Mouse (Mus musculus) liver, postnatal 0 days (tissue): ENCODE data around the gene Trmt2a. TPM values are rescaled to one million over a fixed set of nuclear protein-coding genes. Genes with fewer than 3 reads are reported as not detected.
A peak's percentile ranks its signal among the peaks of the same experiment; 100 is the strongest.

Experiments
- ATAC-seq: fragments of 200-750 bp; cut with Nextera tagmentation; 2 replicates; pipeline ENCODE4 v1.8.0; 2017; ENCODE audit warnings: mild to moderate bottlenecking, moderate library complexity
- DNase-seq: peaks from one replicate; pipeline ENCODE4 v3.0.0-alpha.2; 2016
- H3K27ac ChIP-seq: fragments of 300-500 bp; sonication (generic); 2 replicates; pipeline ENCODE4 v1.5.1; 2014; ENCODE audit warnings: antibody characterized with exemption, moderate library complexity, mild to moderate bottlenecking, low read depth
- H3K27me3 ChIP-seq: fragments of 300-500 bp; sonication (generic); 2 replicates; pipeline ENCODE4 v1.6.1; 2014; ENCODE audit warnings: low read length, control low read depth, mixed read lengths; ENCODE audit not compliant: insufficient read depth
- H3K36me3 ChIP-seq: fragments of 300-500 bp; sonication (generic); replicated peaks from 2 replicates; pipeline ENCODE4 v1.6.1; 2014; ENCODE audit warnings: mild to moderate bottlenecking, control low read depth, low read length, moderate library complexity, mixed read lengths; ENCODE audit not compliant: insufficient read depth
- H3K4me1 ChIP-seq: fragments of 300-500 bp; sonication (generic); 2 replicates; pipeline ENCODE4 v1.6.1; 2014; ENCODE audit warnings: antibody characterized with exemption, mild to moderate bottlenecking, control low read depth; ENCODE audit not compliant: insufficient read depth
- H3K4me2 ChIP-seq: fragments of 300-500 bp; sonication (generic); 2 replicates; pipeline ENCODE4 v1.6.1; 2014; ENCODE audit warnings: low read depth, mild to moderate bottlenecking, low read length, moderate library complexity, mixed read lengths
- H3K4me3 ChIP-seq: fragments of 300-500 bp; sonication (generic); 2 replicates; pipeline ENCODE4 v1.5.1; 2014; ENCODE audit warnings: low read depth, low read length
- H3K9ac ChIP-seq: fragments of 300-500 bp; sonication (generic); replicated peaks from 2 replicates; pipeline ENCODE4 v1.6.1; 2014; ENCODE audit warnings: mild to moderate bottlenecking, moderate library complexity
- H3K9me3 ChIP-seq: fragments of 300-500 bp; sonication (generic); 2 replicates; pipeline ENCODE4 v1.6.1; 2016; ENCODE audit warnings: mild to moderate bottlenecking, control low read depth, low read length, mixed read lengths
- CTCF ChIP-seq: sonication (generic); IDR thresholded peaks from 2 replicates; pipeline ENCODE4 v1.5.1; 2016; ENCODE audit warnings: antibody characterized with exemption, low read depth
- EP300 ChIP-seq: IDR thresholded peaks from 2 replicates; pipeline ENCODE4 v1.6.1; 2016; ENCODE audit warnings: antibody characterized with exemption, low read depth, mild to moderate bottlenecking
- WGBS: fragments of 180-500 bp; shearing (Covaris S2); extraction: QIAGEN DNeasy Blood & Tissue Kit; methylation state at CpG from one replicate; pipeline ENCODE4 v1.1.7; 2014; ENCODE audit not compliant: insufficient replicate concordance; 5-methylcytosine and 5-hydroxymethylcytosine counted together
- polyA plus RNA-seq: library from polyadenylated mRNA; unstranded; fragments of >200 nt; fragmentation: Nextera tagmentation; extraction: Ambion mirVana; gene quantifications from 2 replicates; pipeline ENCODE4 v1.2.1, GENCODE M21; 2015

Trmt2a gene
- polyA plus RNA-seq, 1 experiment from 2014 or later: 22.9 TPM

GRCm38 (mm10) chr16:18247521-18248399, 719 bp upstream of the Trmt2a start:
- Histone ChIP-seq H3K27me3 (no peaks in the 10 kb centered on the region), H3K9me3 (no peaks in the 10 kb centered on the region), H3K27ac (peak overlapping the region; percentile 92), H3K4me3 (peak overlapping the region; percentile 83), H3K9ac (peak overlapping the region; percentile 83), H3K4me1 (peaks cover 27% of the 10 kb centered on the region), H3K36me3 (peaks cover 56% of the 10 kb centered on the region), H3K4me2 (peak overlapping the region; percentile 83)
- peak; percentile 59 for DNase-seq
- ATAC-seq: no peak
- under 1% methylated on average over 33 of the region's 33 CpGs for WGBS
- TF ChIP-seq CTCF: no peak

DNA sequence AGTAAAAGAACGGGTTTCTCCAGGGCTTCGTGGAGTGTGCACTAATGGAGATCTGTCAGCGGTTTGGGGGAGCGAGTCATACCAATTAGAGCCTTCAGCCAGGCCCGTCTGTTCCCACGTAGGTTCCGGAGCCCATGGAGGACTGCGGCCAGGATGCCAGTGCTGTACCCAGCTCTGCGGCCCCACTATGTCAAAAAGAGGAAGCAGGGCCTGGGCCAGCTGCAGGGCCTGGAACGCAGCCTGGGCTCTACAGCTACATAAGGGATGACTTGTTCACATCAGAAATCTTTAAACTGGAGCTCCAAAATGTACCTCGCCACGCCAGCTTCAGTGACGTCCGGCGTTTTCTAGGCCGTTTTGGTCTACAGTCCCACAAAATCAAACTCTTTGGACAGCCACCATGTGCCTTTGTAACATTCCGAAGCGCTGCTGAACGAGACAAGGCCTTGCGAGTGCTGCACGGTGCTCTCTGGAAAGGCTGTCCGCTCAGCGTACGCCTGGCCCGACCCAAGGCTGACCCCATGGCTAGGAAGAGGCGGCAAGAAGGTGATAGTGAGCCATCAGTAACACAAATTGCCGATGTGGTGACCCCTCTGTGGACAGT, 987 bp downstream of the Trmt2a start:
- Histone ChIP-seq H3K9me3 (no peaks in the 10 kb centered on the region), H3K4me2 (peak overlapping the region; percentile 83), H3K4me3 (peak overlapping the region; percentile 83), H3K4me1 (peaks cover 27% of the 10 kb centered on the region), H3K36me3 (peaks cover 56% of the 10 kb centered on the region), H3K27me3 (no peaks in the 10 kb centered on the region), H3K27ac (peak overlapping the region; percentile 92), H3K9ac (peak overlapping the region; percentile 86)
- TF ChIP-seq EP300 (no peak), CTCF (no peak)
- WGBS: 1% methylated on average over 27 of the region's 27 CpGs
- peak; percentile 72 for DNase-seq
- ATAC-seq: peak; percentile 11

DNA sequence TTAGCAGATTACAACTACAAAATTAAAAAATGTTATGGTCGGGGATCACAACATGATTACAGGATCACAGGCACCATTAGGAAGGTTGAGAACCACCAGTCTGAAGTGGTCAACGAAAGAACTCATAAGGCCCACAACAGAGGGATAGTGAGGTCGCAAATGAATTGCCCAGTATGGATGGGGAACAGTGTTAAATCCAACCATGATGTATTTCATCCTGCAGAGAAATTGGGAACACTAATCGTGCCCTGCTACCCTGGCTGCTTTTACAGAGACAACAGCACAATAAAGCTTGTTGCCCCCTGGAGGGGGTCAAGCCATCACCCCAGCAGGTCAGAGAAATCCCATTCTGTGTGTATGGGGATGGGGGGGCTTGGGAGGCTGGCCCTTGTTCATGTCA, 1.8 kb downstream of the Trmt2a start:
- H3K4me2 ChIP-seq: peak overlapping the region; percentile 83
- ATAC-seq: no peak
- TF ChIP-seq CTCF (no peak), EP300 (no peak)
- peak overlapping the region; percentile 86 for H3K9ac ChIP-seq
- WGBS: 59% methylated on average over 4 of the region's 4 CpGs
- no peak for DNase-seq
- H3K36me3 ChIP-seq: peaks cover 53% of the 10 kb centered on the region
- no peaks in the 10 kb centered on the region for H3K9me3 ChIP-seq
- no peaks in the 10 kb centered on the region for H3K27me3 ChIP-seq
- H3K27ac ChIP-seq: no peak overlapping the region
- peak overlapping the region; percentile 83 for H3K4me3 ChIP-seq
- H3K4me1 ChIP-seq: peaks cover 27% of the 10 kb centered on the region

- H3K4me1 ChIP-seq: peaks cover 27% of the 10 kb centered on the region
- no peak overlapping the region for H3K27ac ChIP-seq
- H3K9ac ChIP-seq: peak overlapping the region; percentile 86; the same call in 1 of the 2 replicates
- no peak overlapping the region for H3K4me3 ChIP-seq
- DNase-seq (no peak), ATAC-seq (no peak)
- H3K9me3 ChIP-seq: no peaks in the 10 kb centered on the region
- H3K27me3 ChIP-seq: no peaks in the 10 kb centered on the region
- no peak for TF ChIP-seq EP300
- H3K4me2 ChIP-seq: peak overlapping the region; percentile 83
- WGBS: 72% methylated on average over 10 of the region's 10 CpGs
- peaks cover 54% of the 10 kb centered on the region for H3K36me3 ChIP-seq
These were observed 2.6 kb downstream of the Trmt2a start for GRCm38 (mm10) chr16:18250828-18251790.

DNA sequence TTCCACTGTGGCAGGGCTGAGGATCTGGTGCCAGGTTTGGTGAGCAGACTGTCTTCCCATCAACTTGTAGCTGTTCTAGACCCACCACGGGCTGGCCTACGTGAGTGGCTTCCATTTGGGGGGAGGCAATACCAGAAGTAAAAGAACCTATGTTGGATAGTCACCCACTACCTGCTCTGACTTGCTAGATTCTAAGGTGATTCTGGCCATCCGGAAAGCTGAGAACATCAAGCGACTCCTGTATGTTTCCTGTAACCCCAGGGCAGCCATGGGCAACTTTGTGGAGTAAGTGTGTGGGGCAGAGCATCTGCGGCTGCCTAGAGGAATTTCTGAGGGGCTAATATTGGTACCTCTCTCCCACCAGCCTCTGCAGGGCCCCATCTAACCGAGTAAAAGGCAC, 4.3 kb downstream of the Trmt2a start:
- H3K9me3 ChIP-seq: no peaks in the 10 kb centered on the region
- DNase-seq (no peak), ATAC-seq (no peak)
- H3K36me3 ChIP-seq: peaks cover 65% of the 10 kb centered on the region
- H3K9ac ChIP-seq: no peak overlapping the region
- no peak overlapping the region for H3K4me3 ChIP-seq
- TF ChIP-seq EP300 (no peak), CTCF (no peak)
- H3K4me2 ChIP-seq: no peak overlapping the region
- H3K27me3 ChIP-seq: no peaks in the 10 kb centered on the region
- WGBS: 78% methylated on average over 6 of the region's 6 CpGs
- peaks cover 17% of the 10 kb centered on the region for H3K4me1 ChIP-seq
- no peak overlapping the region for H3K27ac ChIP-seq
